Mouse (Mus musculus): ENCODE measurements around the gene Prkce. TPM values are rescaled to one million over a fixed set of nuclear protein-coding genes. Genes with fewer than 3 reads are reported as not detected.
"Not testable (repeated sequence)": the region's sequence is repeated elsewhere in the genome, so short reads cannot be mapped to it uniquely, and the experiment has no call there.

Gene Prkce
- total RNA-seq, 1 experiment: 1.7 TPM

DNA sequence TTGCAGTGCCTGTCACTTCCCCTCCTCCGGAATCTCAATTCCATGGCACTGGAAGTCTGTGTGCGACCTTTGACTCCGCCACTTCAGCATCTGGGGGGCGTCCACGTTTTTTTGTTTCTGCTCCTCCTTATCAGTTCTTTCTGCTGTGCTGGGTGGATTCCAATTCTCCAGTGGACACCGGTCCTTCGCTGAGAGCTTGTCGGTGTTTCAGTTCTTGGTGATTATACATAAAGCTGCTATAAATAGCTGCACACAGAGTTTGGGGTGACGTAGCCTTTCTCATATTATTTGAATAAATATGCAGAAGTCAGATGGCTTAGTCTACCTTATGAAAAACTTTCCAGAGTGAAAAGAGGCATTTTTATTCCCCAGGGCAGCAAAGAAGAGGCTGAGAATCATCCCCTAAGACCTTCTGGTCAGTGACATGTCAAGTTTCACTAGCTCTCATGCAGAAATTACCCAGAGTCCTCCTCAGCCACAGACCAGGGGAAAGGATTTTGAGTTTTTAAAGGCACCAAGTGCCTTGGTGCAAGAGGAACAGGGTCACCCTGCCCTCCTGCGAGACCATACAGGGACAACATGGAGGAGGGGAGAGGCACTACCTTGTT is 299.8 kb downstream of the Prkce start:
- in situ Hi-C loops (cut with MboI; ENCODE audit: low sequenced_read_pairs in 2 of 2, unreplicated experiment in 2 of 2): loop anchor here in 1 of 2 experiments (25.0 kb wide), 1 partner anchor 305 kb away; the partner anchor contains the start of gene Prkce
- Histone ChIP-seq H3K9me3 (ENCODE audit: control insufficient read depth, insufficient read depth, low read depth, low read length) (no peaks in the 10 kb centered on the region), H3K4me3 (ENCODE audit: insufficient read depth in 1 of 2, low read depth in 1 of 2, low read length in 2 of 2, poor library complexity in 1 of 2, severe bottlenecking in 1 of 2) (no peak overlapping the region), H3K36me3 (ENCODE audit: control insufficient read depth, insufficient read depth, low read length, poor library complexity, severe bottlenecking) (no peaks in the 10 kb centered on the region), H3K9ac (ENCODE audit: insufficient read depth, low read depth, low read length, poor library complexity, severe bottlenecking) (no peak overlapping the region), H3K27ac (ENCODE audit: insufficient read depth, low read depth, low read length, poor library complexity, severe bottlenecking) (no peak overlapping the region), H3K4me1 (ENCODE audit: control insufficient read depth in 2 of 2, insufficient read depth in 2 of 2, low read length in 2 of 2, poor library complexity in 1 of 2) (no peaks in the 10 kb centered on the region)
- TF ChIP-seq HCFC1 (IDR thresholded peaks at IDR 0.05; ENCODE audit: borderline replicate concordance, insufficient read depth, low read length) (no peak), MAFK (IDR thresholded peaks at IDR 0.05; ENCODE audit: insufficient read depth, low read depth, low read length) (no peak)
- DNase-seq (ENCODE audit: low read depth, low spot score): no peak

DNA sequence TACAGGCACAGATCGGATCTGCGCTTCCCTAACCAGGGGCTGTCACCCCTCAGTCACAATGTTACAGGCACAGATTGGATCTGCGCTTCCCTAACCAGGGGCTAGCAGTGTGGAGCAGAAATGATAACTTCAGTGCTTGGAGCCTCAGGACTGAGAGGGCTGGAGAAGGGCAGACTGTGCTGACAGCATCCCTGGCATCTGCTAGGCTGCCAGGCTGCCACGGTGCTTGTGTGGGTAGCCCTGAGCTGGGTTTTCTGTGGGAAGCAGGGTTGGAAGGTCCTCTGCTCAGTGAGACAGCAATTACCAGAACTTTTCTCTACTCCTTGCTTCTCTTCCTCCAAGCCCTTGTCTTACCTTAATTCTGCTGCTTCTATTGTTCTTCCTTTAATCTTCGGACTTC is 300.4 kb downstream of the Prkce start:
- Histone ChIP-seq H3K27ac (ENCODE audit: insufficient read depth, low read depth, low read length, poor library complexity, severe bottlenecking) (no peak overlapping the region), H3K9me3 (ENCODE audit: control insufficient read depth, insufficient read depth, low read depth, low read length) (no peaks in the 10 kb centered on the region), H3K4me3 (ENCODE audit: insufficient read depth in 1 of 2, low read depth in 1 of 2, low read length in 2 of 2, poor library complexity in 1 of 2, severe bottlenecking in 1 of 2) (no peak overlapping the region), H3K9ac (ENCODE audit: insufficient read depth, low read depth, low read length, poor library complexity, severe bottlenecking) (no peak overlapping the region), H3K4me1 (ENCODE audit: control insufficient read depth in 2 of 2, insufficient read depth in 2 of 2, low read length in 2 of 2, poor library complexity in 1 of 2) (no peaks in the 10 kb centered on the region), H3K36me3 (ENCODE audit: control insufficient read depth, insufficient read depth, low read length, poor library complexity, severe bottlenecking) (no peaks in the 10 kb centered on the region)
- in situ Hi-C loops (cut with MboI; ENCODE audit: low sequenced_read_pairs in 2 of 2, unreplicated experiment in 2 of 2): loop anchor here in 1 of 2 experiments (25.0 kb wide), 1 partner anchor 306 kb away; the partner anchor contains the start of gene Prkce
- no peak for DNase-seq (ENCODE audit: low read depth, low spot score)
- TF ChIP-seq HCFC1 (IDR thresholded peaks at IDR 0.05; ENCODE audit: borderline replicate concordance, insufficient read depth, low read length) (no peak), MAFK (IDR thresholded peaks at IDR 0.05; ENCODE audit: insufficient read depth, low read depth, low read length) (no peak), ZNF384 (IDR thresholded peaks at IDR 0.05; ENCODE audit: low read depth, low read length) (no peak), CHD2 (IDR thresholded peaks at IDR 0.05; ENCODE audit: low read depth, low read length) (no peak)

DNA sequence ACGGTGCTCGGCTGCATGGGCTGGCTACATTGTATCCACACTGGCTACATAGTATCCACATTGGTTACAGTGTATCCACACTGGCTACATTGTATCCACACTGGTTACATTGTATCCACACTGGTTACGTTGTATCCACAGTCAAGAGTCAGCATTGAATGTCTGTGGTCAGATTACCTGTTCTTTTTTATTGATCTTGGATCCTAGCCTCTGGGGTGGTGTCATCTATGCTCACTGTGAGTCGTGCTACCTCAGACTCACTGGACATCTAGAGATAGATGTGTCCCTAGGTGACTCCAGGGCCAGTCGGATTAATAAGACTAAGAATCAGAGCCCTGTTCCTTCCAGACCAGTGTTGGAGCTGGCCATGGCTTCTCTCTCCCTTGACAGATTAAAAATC is 302.6 kb downstream of the Prkce start:
- TF ChIP-seq ZC3H11A (IDR thresholded peaks at IDR 0.05; ENCODE audit: borderline replicate concordance, low read depth, low read length): no peak
- no peak for TF ChIP-seq CHD2 (IDR thresholded peaks at IDR 0.05; ENCODE audit: low read depth, low read length)
- no peak for TF ChIP-seq ZNF384 (IDR thresholded peaks at IDR 0.05; ENCODE audit: low read depth, low read length)
- no peak for TF ChIP-seq MAFK (IDR thresholded peaks at IDR 0.05; ENCODE audit: insufficient read depth, low read depth, low read length)
- in situ Hi-C loops (cut with MboI; ENCODE audit: low sequenced_read_pairs in 2 of 2, unreplicated experiment in 2 of 2): loop anchor here in 1 of 2 experiments (25.0 kb wide), 1 partner anchor 308 kb away; the partner anchor contains the start of gene Prkce
- Histone ChIP-seq H3K27ac (ENCODE audit: insufficient read depth, low read depth, low read length, poor library complexity, severe bottlenecking) (no peak overlapping the region), H3K4me1 (ENCODE audit: control insufficient read depth in 2 of 2, insufficient read depth in 2 of 2, low read length in 2 of 2, poor library complexity in 1 of 2) (no peaks in the 10 kb centered on the region), H3K9me3 (ENCODE audit: control insufficient read depth, insufficient read depth, low read depth, low read length) (no peaks in the 10 kb centered on the region), H3K9ac (ENCODE audit: insufficient read depth, low read depth, low read length, poor library complexity, severe bottlenecking) (no peak overlapping the region), H3K36me3 (ENCODE audit: control insufficient read depth, insufficient read depth, low read length, poor library complexity, severe bottlenecking) (no peaks in the 10 kb centered on the region), H3K4me3 (ENCODE audit: insufficient read depth in 1 of 2, low read depth in 1 of 2, low read length in 2 of 2, poor library complexity in 1 of 2, severe bottlenecking in 1 of 2) (no peak overlapping the region)
- DNase-seq (ENCODE audit: low read depth, low spot score): no peak

DNA sequence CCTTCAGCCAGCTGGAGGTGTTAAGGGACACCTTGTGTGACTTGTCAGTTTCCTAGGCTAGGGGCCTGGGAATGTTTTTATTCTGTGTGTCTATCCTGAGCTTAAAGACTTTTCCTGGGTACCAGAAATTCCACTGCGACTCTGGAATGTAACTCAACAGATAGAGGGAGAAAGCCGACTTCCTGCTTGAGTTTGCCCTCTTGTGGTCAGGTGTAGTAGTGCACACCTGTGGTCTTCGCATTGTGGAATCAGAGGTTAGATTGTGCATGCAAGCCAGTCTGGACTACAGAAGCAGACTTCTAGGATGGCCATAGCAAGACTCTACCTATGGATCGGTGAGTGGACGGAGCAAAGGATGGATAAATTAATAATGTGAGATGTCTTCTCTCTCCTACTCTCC is 304.1 kb downstream of the Prkce start:
- Histone ChIP-seq H3K4me3 (ENCODE audit: insufficient read depth in 1 of 2, low read depth in 1 of 2, low read length in 2 of 2, poor library complexity in 1 of 2, severe bottlenecking in 1 of 2) (no peak overlapping the region), H3K9me3 (ENCODE audit: control insufficient read depth, insufficient read depth, low read depth, low read length) (no peaks in the 10 kb centered on the region), H3K36me3 (ENCODE audit: control insufficient read depth, insufficient read depth, low read length, poor library complexity, severe bottlenecking) (no peaks in the 10 kb centered on the region), H3K27ac (ENCODE audit: insufficient read depth, low read depth, low read length, poor library complexity, severe bottlenecking) (no peak overlapping the region), H3K9ac (ENCODE audit: insufficient read depth, low read depth, low read length, poor library complexity, severe bottlenecking) (no peak overlapping the region), H3K4me1 (ENCODE audit: control insufficient read depth in 2 of 2, insufficient read depth in 2 of 2, low read length in 2 of 2, poor library complexity in 1 of 2) (no peaks in the 10 kb centered on the region)
- DNase-seq (ENCODE audit: low read depth, low spot score): peak; percentile 66
- TF ChIP-seq MAFK (IDR thresholded peaks at IDR 0.05; ENCODE audit: insufficient read depth, low read depth, low read length): no peak
- TF ChIP-seq ZC3H11A (IDR thresholded peaks at IDR 0.05; ENCODE audit: borderline replicate concordance, low read depth, low read length): peak; percentile 55; the same call in 1 of the 2 replicates
- TF ChIP-seq ZNF384 (IDR thresholded peaks at IDR 0.05; ENCODE audit: low read depth, low read length): no peak
- TF ChIP-seq HCFC1 (IDR thresholded peaks at IDR 0.05; ENCODE audit: borderline replicate concordance, insufficient read depth, low read length): no peak
- no peak for TF ChIP-seq CHD2 (IDR thresholded peaks at IDR 0.05; ENCODE audit: low read depth, low read length)
- in situ Hi-C loops (cut with MboI; ENCODE audit: low sequenced_read_pairs in 2 of 2, unreplicated experiment in 2 of 2): loop anchor here in 1 of 2 experiments (25.0 kb wide), 1 partner anchor 309 kb away; the partner anchor contains the start of gene Prkce

DNA sequence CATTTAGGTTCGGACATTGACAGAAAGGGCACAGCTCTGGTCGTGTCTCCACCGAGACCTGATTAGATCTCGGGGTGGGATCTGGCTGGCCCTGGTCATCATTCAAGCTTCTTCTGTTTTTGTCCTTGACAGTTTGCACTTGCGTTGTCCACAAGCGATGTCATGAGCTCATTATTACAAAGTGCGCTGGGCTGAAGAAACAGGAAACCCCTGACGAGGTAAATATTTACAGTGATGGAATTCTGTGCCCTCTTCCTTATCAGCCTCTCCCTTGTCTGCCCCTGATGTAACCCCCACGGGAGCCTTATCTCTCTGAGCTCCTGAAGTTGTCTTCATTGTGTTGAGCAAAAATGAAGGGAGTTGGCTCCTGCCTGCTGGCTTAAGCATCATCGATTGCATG is 309.1 kb downstream of the Prkce start:
- TF ChIP-seq HCFC1 (IDR thresholded peaks at IDR 0.05; ENCODE audit: borderline replicate concordance, insufficient read depth, low read length): no peak
- TF ChIP-seq ZNF384 (IDR thresholded peaks at IDR 0.05; ENCODE audit: low read depth, low read length): no peak
- no peak for TF ChIP-seq CHD2 (IDR thresholded peaks at IDR 0.05; ENCODE audit: low read depth, low read length)
- no peak for TF ChIP-seq ZC3H11A (IDR thresholded peaks at IDR 0.05; ENCODE audit: borderline replicate concordance, low read depth, low read length)
- TF ChIP-seq MAFK (IDR thresholded peaks at IDR 0.05; ENCODE audit: insufficient read depth, low read depth, low read length): no peak
- Histone ChIP-seq H3K9ac (ENCODE audit: insufficient read depth, low read depth, low read length, poor library complexity, severe bottlenecking) (no peak overlapping the region), H3K27ac (ENCODE audit: insufficient read depth, low read depth, low read length, poor library complexity, severe bottlenecking) (no peak overlapping the region), H3K4me1 (ENCODE audit: control insufficient read depth in 2 of 2, insufficient read depth in 2 of 2, low read length in 2 of 2, poor library complexity in 1 of 2) (no peaks in the 10 kb centered on the region), H3K9me3 (ENCODE audit: control insufficient read depth, insufficient read depth, low read depth, low read length) (no peaks in the 10 kb centered on the region), H3K4me3 (ENCODE audit: insufficient read depth in 1 of 2, low read depth in 1 of 2, low read length in 2 of 2, poor library complexity in 1 of 2, severe bottlenecking in 1 of 2) (no peak overlapping the region), H3K36me3 (ENCODE audit: control insufficient read depth, insufficient read depth, low read length, poor library complexity, severe bottlenecking) (no peaks in the 10 kb centered on the region)
- in situ Hi-C loops (cut with MboI; ENCODE audit: low sequenced_read_pairs in 2 of 2, unreplicated experiment in 2 of 2): loop anchor here in 1 of 2 experiments (25.0 kb wide), 1 partner anchor 761 kb away; no protein-coding TSS in a partner anchor
- no peak for DNase-seq (ENCODE audit: low read depth, low spot score)

DNA sequence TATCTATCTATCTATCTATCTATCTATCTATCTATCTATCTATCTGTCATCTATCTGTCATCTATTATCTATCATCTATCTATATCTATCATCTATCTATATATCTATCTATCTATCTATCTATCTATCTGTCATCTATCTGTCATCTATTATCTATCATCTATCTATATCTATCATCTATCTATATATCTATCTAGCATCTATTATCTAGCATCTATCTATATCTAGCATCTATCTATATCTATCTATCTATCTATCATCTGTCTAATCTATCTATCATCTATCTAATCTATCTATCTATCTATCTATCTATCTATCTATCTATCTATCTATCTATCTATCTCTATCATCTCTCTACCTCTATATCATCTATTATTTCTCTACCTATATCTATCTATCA is 309.8 kb downstream of the Prkce start:
- H3K27ac ChIP-seq (ENCODE audit: insufficient read depth, low read depth, low read length, poor library complexity, severe bottlenecking); H3K4me1 ChIP-seq (ENCODE audit: control insufficient read depth in 2 of 2, insufficient read depth in 2 of 2, low read length in 2 of 2, poor library complexity in 1 of 2); H3K9me3 ChIP-seq (ENCODE audit: control insufficient read depth, insufficient read depth, low read depth, low read length); DNase-seq (ENCODE audit: low read depth, low spot score); H3K9ac ChIP-seq (ENCODE audit: insufficient read depth, low read depth, low read length, poor library complexity, severe bottlenecking); H3K4me3 ChIP-seq (ENCODE audit: insufficient read depth in 1 of 2, low read depth in 1 of 2, low read length in 2 of 2, poor library complexity in 1 of 2, severe bottlenecking in 1 of 2); H3K36me3 ChIP-seq (ENCODE audit: control insufficient read depth, insufficient read depth, low read length, poor library complexity, severe bottlenecking): not testable (repeated sequence)
- in situ Hi-C loops (cut with MboI; ENCODE audit: low sequenced_read_pairs in 2 of 2, unreplicated experiment in 2 of 2): loop anchor here in 1 of 2 experiments (25.0 kb wide), 1 partner anchor 760 kb away; no protein-coding TSS in a partner anchor
